Mouse (Mus musculus): Measurements from ENCODE around the gene Grap2.

DNA sequence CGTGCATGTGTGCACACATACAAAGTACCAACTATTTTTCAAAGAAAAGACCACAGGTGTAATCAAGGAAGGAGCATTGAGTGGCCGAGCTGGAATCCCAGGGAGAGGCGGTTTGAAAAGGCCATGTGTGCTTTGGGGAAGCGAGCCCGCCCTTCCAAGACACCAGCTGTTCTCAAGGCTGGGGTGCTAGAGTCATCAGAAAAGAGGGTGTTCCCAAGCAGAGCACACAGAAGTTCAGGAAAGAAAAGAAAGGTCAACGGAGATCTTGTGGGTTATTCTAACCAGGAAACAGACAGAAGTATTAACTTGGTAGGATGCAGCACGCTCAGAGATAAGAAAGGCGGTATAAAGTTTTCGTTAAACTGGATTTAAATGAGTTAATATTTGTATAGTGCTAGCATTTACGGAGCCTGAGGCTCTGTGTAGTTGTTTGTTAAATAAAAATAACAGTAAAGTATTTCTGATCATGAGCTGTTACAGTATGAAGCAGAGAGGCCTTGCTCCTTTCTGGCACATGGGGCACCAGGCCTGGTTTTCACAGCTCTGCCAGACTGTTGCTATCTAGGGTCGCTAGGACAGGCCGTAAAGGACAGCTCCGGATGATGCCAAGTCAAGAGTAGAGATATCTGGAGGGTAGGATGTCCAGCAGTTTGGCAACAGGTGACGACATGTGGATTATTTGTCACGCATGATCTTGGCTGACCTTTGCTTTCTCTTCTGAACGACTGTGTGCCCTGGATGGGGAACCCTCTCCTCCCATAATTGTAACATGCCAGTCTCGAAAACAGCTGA, 72.8 kb downstream of the Grap2 start:
- no peak for TF ChIP-seq E2F4 (IDR thresholded peaks at IDR 0.05; ENCODE audit: insufficient read depth)
- TF ChIP-seq USF1 (IDR thresholded peaks at IDR 0.05; ENCODE audit: low read depth), result no peak
- TF ChIP-seq MAX (IDR thresholded peaks at IDR 0.05; ENCODE audit: low read depth), result no peak

All from myocyte (in vitro differentiated cells).